Mouse (Mus musculus) adrenal gland, postnatal 4 days (tissue): ENCODE results near the gene Gm20820. TPM values are rescaled to one million over a fixed set of nuclear protein-coding genes. Genes with fewer than 3 reads are reported as not detected.
"Not testable (repeated sequence)": the region's sequence is repeated elsewhere in the genome, so short reads cannot be mapped to it uniquely, and the experiment has no call there.

Experiments used
- DNase-seq, 2 experiments: peaks; one replicate each; pipeline ENCODE4 v3.0.0; 2021 to 2022; ENCODE audit warnings: low spot score in 2 of 2, mixed read lengths in 2 of 2
- long read RNA-seq, 2 experiments: library from polyadenylated mRNA; stranded (forward); transcript quantifications; one replicate each; pipeline ENCODE4 v2.0.0; 2021
- total RNA-seq, 2 experiments: library from RNA; stranded (reverse); gene quantifications; 2 replicates each; pipeline ENCODE4 v1.2.3; 2021

Gm20820 gene
- not detected for total RNA-seq
- long read RNA-seq, experiment 1 = 0 reads
- long read RNA-seq, experiment 2 = 0 reads

- not testable (repeated sequence) for DNase-seq
These were observed at the start of gene Gm20820 for GRCm38 (mm10) chrY:86061472-86061871. Gene Gm20820 (plus strand): TSS chrY:86061772.
